Mouse (Mus musculus): ENCODE measurements around the gene Bcas3. TPM values are rescaled to one million over a fixed set of nuclear protein-coding genes. Genes with fewer than 3 reads are reported as not detected.

Gene Bcas3
- polyA plus RNA-seq, 1 experiment from 2014 or later = 31.2 TPM

DNA sequence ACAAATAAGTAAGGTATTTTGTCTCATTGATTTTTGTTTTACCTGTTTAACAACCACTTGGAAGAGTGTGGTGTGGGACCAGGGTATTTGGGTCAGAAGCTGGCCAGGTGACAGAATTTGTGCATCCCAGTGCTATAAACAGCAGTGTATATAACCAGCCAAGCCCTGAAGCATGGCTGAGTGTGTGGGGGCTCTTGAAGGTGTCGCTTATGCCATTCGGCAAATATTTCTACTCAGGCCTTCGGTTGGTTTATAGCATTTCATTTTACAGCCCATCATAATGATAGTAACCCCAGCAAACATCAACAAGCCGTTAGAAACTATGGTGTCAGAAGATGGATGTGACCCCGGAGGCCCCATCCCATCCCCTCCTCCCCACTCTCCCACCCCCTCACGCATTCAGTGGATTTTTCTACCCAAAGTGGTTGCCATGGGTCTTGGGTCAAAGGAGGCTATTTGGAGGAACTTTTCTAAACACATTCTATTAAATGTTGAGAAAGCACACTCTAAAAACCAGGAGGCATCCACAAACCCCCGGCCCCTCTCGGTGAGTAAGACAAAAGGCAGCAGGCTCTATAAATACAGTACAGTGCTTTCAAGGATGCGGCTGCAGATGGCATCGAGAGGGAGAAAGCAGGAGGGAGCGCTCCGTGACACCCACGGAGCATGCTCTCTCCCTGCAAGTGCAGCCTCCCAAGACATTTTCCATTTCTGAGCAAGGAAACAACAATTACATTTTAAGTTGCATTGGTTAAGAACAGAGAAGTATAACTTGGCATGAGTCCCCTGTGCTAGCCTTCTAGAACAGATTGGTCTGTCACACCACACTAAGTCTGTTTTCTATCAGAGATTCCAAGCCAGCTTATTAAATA is 401.9 kb downstream of the Bcas3 start:
- Histone ChIP-seq H3K4me1 (ENCODE audit: control insufficient read depth, insufficient read depth, low read length) (peaks cover 2% of the 10 kb centered on the region; the same call in 1 of the 2 replicates), H3K9ac (replicated peaks; ENCODE audit: low read length) (no peak overlapping the region), H3K27ac (replicated peaks; ENCODE audit: low read depth, low read length) (no peak overlapping the region), H3K9me3 (replicated peaks; ENCODE audit: control insufficient read depth, low read length) (no peaks in the 10 kb centered on the region), H3K36me3 (replicated peaks; ENCODE audit: control insufficient read depth, insufficient read depth, low read depth, low read length) (no peaks in the 10 kb centered on the region), H3K27me3 (ENCODE audit: control insufficient read depth, insufficient read depth, low read length) (no peaks in the 10 kb centered on the region), H3K4me2 (ENCODE audit: low read depth, low read length) (no peak overlapping the region), H3K4me3 (ENCODE audit: low read depth, low read length) (no peak overlapping the region)
- 78% methylated on average over 13 of the region's 13 CpGs for WGBS
- no peak for DNase-seq (ENCODE audit: low spot score)
- ATAC-seq (replicated peaks; ENCODE audit: insufficient number of reproducible peaks, low FRiP score, low TSS enrichment, low read depth) = no peak

- ATAC-seq (replicated peaks; ENCODE audit: insufficient number of reproducible peaks, low FRiP score, low TSS enrichment, low read depth) (no peak), DNase-seq (ENCODE audit: low spot score) (no peak)
- Histone ChIP-seq H3K4me3 (ENCODE audit: low read depth, low read length) (no peak overlapping the region), H3K36me3 (replicated peaks; ENCODE audit: control insufficient read depth, insufficient read depth, low read depth, low read length) (no peaks in the 10 kb centered on the region), H3K9ac (replicated peaks; ENCODE audit: low read length) (no peak overlapping the region), H3K27ac (replicated peaks; ENCODE audit: low read depth, low read length) (no peak overlapping the region), H3K4me1 (ENCODE audit: control insufficient read depth, insufficient read depth, low read length) (peaks cover 9% of the 10 kb centered on the region), H3K27me3 (ENCODE audit: control insufficient read depth, insufficient read depth, low read length) (no peaks in the 10 kb centered on the region), H3K4me2 (ENCODE audit: low read depth, low read length) (no peak overlapping the region), H3K9me3 (replicated peaks; ENCODE audit: control insufficient read depth, low read length) (no peaks in the 10 kb centered on the region)
- whole genome bisulfite sequencing = 91% methylated on average over 2 of the region's 2 CpGs
Observed at GRCm38 (mm10) chr11:85755503-85756044, 402.6 kb downstream of the Bcas3 start.

- no peaks in the 10 kb centered on the region for H3K9me3 ChIP-seq (replicated peaks; ENCODE audit: control insufficient read depth, low read length)
- no peaks in the 10 kb centered on the region for H3K27me3 ChIP-seq (ENCODE audit: control insufficient read depth, insufficient read depth, low read length)
- H3K4me3 ChIP-seq (ENCODE audit: low read depth, low read length) = no peak overlapping the region
- H3K4me2 ChIP-seq (ENCODE audit: low read depth, low read length) = no peak overlapping the region
- WGBS = 49% methylated on average over 9 of the region's 9 CpGs
- H3K36me3 ChIP-seq (replicated peaks; ENCODE audit: control insufficient read depth, insufficient read depth, low read depth, low read length) = no peaks in the 10 kb centered on the region
- no peak overlapping the region for H3K9ac ChIP-seq (replicated peaks; ENCODE audit: low read length)
- DNase-seq (ENCODE audit: low spot score) (no peak), ATAC-seq (replicated peaks; ENCODE audit: insufficient number of reproducible peaks, low FRiP score, low TSS enrichment, low read depth) (no peak)
- H3K4me1 ChIP-seq (ENCODE audit: control insufficient read depth, insufficient read depth, low read length) = peaks cover 11% of the 10 kb centered on the region
- H3K27ac ChIP-seq (replicated peaks; ENCODE audit: low read depth, low read length) = no peak overlapping the region
Observed at GRCm38 (mm10) chr11:85758891-85759290, 405.9 kb downstream of the Bcas3 start.

GRCm38 (mm10) chr11:85759634-85760439 is 406.9 kb downstream of the Bcas3 start:
- WGBS = 51% methylated on average over 14 of the region's 14 CpGs
- no peak for ATAC-seq (replicated peaks; ENCODE audit: insufficient number of reproducible peaks, low FRiP score, low TSS enrichment, low read depth)
- no peaks in the 10 kb centered on the region for H3K9me3 ChIP-seq (replicated peaks; ENCODE audit: control insufficient read depth, low read length)
- H3K36me3 ChIP-seq (replicated peaks; ENCODE audit: control insufficient read depth, insufficient read depth, low read depth, low read length) = no peaks in the 10 kb centered on the region
- no peak overlapping the region; the same call in 1 of the 2 replicates for H3K4me2 ChIP-seq (ENCODE audit: low read depth, low read length)
- no peak overlapping the region for H3K9ac ChIP-seq (replicated peaks; ENCODE audit: low read length)
- H3K4me3 ChIP-seq (ENCODE audit: low read depth, low read length) = no peak overlapping the region
- H3K27ac ChIP-seq (replicated peaks; ENCODE audit: low read depth, low read length) = peak overlapping the region; percentile 47; the same call in 1 of the 2 replicates
- peaks cover 11% of the 10 kb centered on the region for H3K4me1 ChIP-seq (ENCODE audit: control insufficient read depth, insufficient read depth, low read length)
- H3K27me3 ChIP-seq (ENCODE audit: control insufficient read depth, insufficient read depth, low read length) = no peaks in the 10 kb centered on the region
- DNase-seq (ENCODE audit: low spot score) = no peak

- Histone ChIP-seq H3K4me3 (ENCODE audit: low read depth, low read length) (no peak overlapping the region), H3K4me2 (ENCODE audit: low read depth, low read length) (no peak overlapping the region), H3K36me3 (replicated peaks; ENCODE audit: control insufficient read depth, insufficient read depth, low read depth, low read length) (no peaks in the 10 kb centered on the region), H3K27me3 (ENCODE audit: control insufficient read depth, insufficient read depth, low read length) (no peaks in the 10 kb centered on the region), H3K9me3 (replicated peaks; ENCODE audit: control insufficient read depth, low read length) (no peaks in the 10 kb centered on the region), H3K27ac (replicated peaks; ENCODE audit: low read depth, low read length) (peak overlapping the region; percentile 44; the same call in 1 of the 2 replicates), H3K4me1 (ENCODE audit: control insufficient read depth, insufficient read depth, low read length) (peaks cover 11% of the 10 kb centered on the region), H3K9ac (replicated peaks; ENCODE audit: low read length) (no peak overlapping the region)
- DNase-seq (ENCODE audit: low spot score) (no peak), ATAC-seq (replicated peaks; ENCODE audit: insufficient number of reproducible peaks, low FRiP score, low TSS enrichment, low read depth) (no peak)
- 43% methylated on average over 6 of the region's 6 CpGs for WGBS
Observed at GRCm38 (mm10) chr11:85760486-85761141, 407.6 kb downstream of the Bcas3 start.

GRCm38 (mm10) chr11:85761170-85761569 is 408.2 kb downstream of the Bcas3 start:
- Histone ChIP-seq H3K4me3 (ENCODE audit: low read depth, low read length) (no peak overlapping the region), H3K9ac (replicated peaks; ENCODE audit: low read length) (no peak overlapping the region), H3K4me2 (ENCODE audit: low read depth, low read length) (no peak overlapping the region), H3K4me1 (ENCODE audit: control insufficient read depth, insufficient read depth, low read length) (peaks cover 11% of the 10 kb centered on the region), H3K27ac (replicated peaks; ENCODE audit: low read depth, low read length) (no peak overlapping the region), H3K36me3 (replicated peaks; ENCODE audit: control insufficient read depth, insufficient read depth, low read depth, low read length) (no peaks in the 10 kb centered on the region), H3K27me3 (ENCODE audit: control insufficient read depth, insufficient read depth, low read length) (no peaks in the 10 kb centered on the region), H3K9me3 (replicated peaks; ENCODE audit: control insufficient read depth, low read length) (no peaks in the 10 kb centered on the region)
- ATAC-seq (replicated peaks; ENCODE audit: insufficient number of reproducible peaks, low FRiP score, low TSS enrichment, low read depth) (no peak), DNase-seq (ENCODE audit: low spot score) (no peak)
- 90% methylated on average over 3 of the region's 3 CpGs for WGBS

- 0 out of 2 replicates have a peak, but pooled peaks cover 2% of the 10 kb centered on the region for H3K27me3 ChIP-seq (ENCODE audit: control insufficient read depth, insufficient read depth, low read length)
Observed at GRCm38 (mm10) chr11:85763655-85764054, 410.7 kb downstream of the Bcas3 start.

More at GRCm38 (mm10) chr11:85763655-85764054, 410.7 kb downstream of the Bcas3 start:
- Histone ChIP-seq H3K4me3 (ENCODE audit: low read depth, low read length) (no peak overlapping the region), H3K27ac (replicated peaks; ENCODE audit: low read depth, low read length) (no peak overlapping the region), H3K9me3 (replicated peaks; ENCODE audit: control insufficient read depth, low read length) (no peaks in the 10 kb centered on the region), H3K9ac (replicated peaks; ENCODE audit: low read length) (no peak overlapping the region), H3K4me2 (ENCODE audit: low read depth, low read length) (no peak overlapping the region), H3K36me3 (replicated peaks; ENCODE audit: control insufficient read depth, insufficient read depth, low read depth, low read length) (no peaks in the 10 kb centered on the region), H3K4me1 (ENCODE audit: control insufficient read depth, insufficient read depth, low read length) (peaks cover 11% of the 10 kb centered on the region)
- DNase-seq (ENCODE audit: low spot score) = no peak
- WGBS = 73% methylated on average over 3 of the region's 3 CpGs
- ATAC-seq (replicated peaks; ENCODE audit: insufficient number of reproducible peaks, low FRiP score, low TSS enrichment, low read depth) = no peak
